Mouse (Mus musculus) intestine, embryonic 14.5 days (tissue): ENCODE data around the gene Nat8f1. TPM values are rescaled to one million over a fixed set of nuclear protein-coding genes. Genes with fewer than 3 reads are reported as not detected.
"Not testable (repeated sequence)": the region's sequence is repeated elsewhere in the genome, so short reads cannot be mapped to it uniquely, and the experiment has no call there.

Source experiments
- ATAC-seq: fragments of 200-750 bp; cut with Nextera tagmentation; replicated peaks from 2 replicates; pipeline ENCODE4 v1.8.0; 2017; ENCODE audit warnings: low read depth, moderate number of reproducible peaks, moderate TSS enrichment, moderate library complexity; ENCODE audit not compliant: low FRiP score, low TSS enrichment
- DNase-seq: peaks from one replicate; pipeline ENCODE4 v3.0.0-alpha.2; 2018; ENCODE audit warnings: low spot score
- H3K27ac ChIP-seq: fragments of 300-500 bp; sonication (generic); 2 replicates; pipeline ENCODE4 v1.5.1; 2014; ENCODE audit warnings: low read depth, mild to moderate bottlenecking, control low read depth
- H3K27me3 ChIP-seq: fragments of 300-500 bp; sonication (generic); replicated peaks from 2 replicates; pipeline ENCODE4 v1.6.1; 2014; ENCODE audit warnings: low read length, control low read depth; ENCODE audit not compliant: control insufficient read depth, insufficient read depth
- H3K36me3 ChIP-seq: fragments of 300-500 bp; sonication (generic); 2 replicates; pipeline ENCODE4 v1.6.1; 2014; ENCODE audit warnings: low read length, control low read depth; ENCODE audit not compliant: control insufficient read depth, insufficient read depth
- H3K4me1 ChIP-seq: fragments of 300-500 bp; sonication (generic); replicated peaks from 2 replicates; pipeline ENCODE4 v1.6.1; 2014; ENCODE audit warnings: low read length, control low read depth, mixed read lengths; ENCODE audit not compliant: control insufficient read depth, insufficient read depth
- H3K4me2 ChIP-seq: fragments of 300-500 bp; sonication (generic); 2 replicates; pipeline ENCODE4 v1.6.1; 2014; ENCODE audit warnings: low read length
- H3K4me3 ChIP-seq: fragments of 300-500 bp; sonication (generic); 2 replicates; pipeline ENCODE4 v1.5.1; 2014; ENCODE audit warnings: low read depth, low read length, control low read depth, mixed read lengths
- H3K9ac ChIP-seq: fragments of 300-500 bp; sonication (generic); 2 replicates; pipeline ENCODE4 v1.6.1; 2014; ENCODE audit warnings: mild to moderate bottlenecking, low read length
- H3K9me3 ChIP-seq: fragments of 300-500 bp; sonication (generic); 2 replicates; pipeline ENCODE4 v1.6.1; 2016; ENCODE audit warnings: low read length, control low read depth; ENCODE audit not compliant: control insufficient read depth
- WGBS: fragments of 180-500 bp; shearing (Covaris S2); extraction: QIAGEN DNeasy Blood & Tissue Kit; methylation state at CpG from one replicate; pipeline ENCODE4 v1.1.7; 2014; 5-methylcytosine and 5-hydroxymethylcytosine counted together
- polyA plus RNA-seq: library from polyadenylated mRNA; unstranded; fragments of >200 nt; fragmentation: Nextera tagmentation; extraction: Ambion mirVana; gene quantifications from 2 replicates; pipeline ENCODE4 v1.2.1, GENCODE M21; 2014

Gene Nat8f1
- polyA plus RNA-seq, 1 experiment from 2014 or later: 4.8 TPM

DNA sequence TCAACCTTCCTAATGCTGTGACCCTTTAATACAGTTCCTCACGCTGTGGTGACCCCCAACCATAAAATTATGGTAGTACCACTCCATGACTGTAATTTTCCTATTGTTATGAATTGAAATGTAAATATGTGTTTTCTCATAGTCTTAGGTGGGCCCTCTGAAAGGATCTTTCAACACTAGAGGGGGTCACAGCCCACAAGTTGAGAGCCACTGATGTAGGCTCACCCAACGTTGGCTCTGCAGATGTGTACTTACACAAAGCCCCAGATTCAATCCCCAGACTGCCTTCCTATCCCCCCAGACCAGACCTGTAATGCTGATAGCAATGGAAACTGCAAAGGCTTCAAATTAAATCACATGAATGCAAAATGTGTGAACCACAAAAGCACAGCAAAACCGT, 20.2 kb upstream of the Nat8f1 start:
- Histone ChIP-seq H3K9me3 (no peaks in the 10 kb centered on the region), H3K4me3 (no peak overlapping the region), H3K4me2 (no peak overlapping the region), H3K9ac (no peak overlapping the region), H3K27me3 (no peaks in the 10 kb centered on the region), H3K36me3 (peaks cover 5% of the 10 kb centered on the region; the same call in 1 of the 2 replicates), H3K4me1 (0 out of 2 replicates have a peak, but pooled peaks cover 3% of the 10 kb centered on the region), H3K27ac (no peak overlapping the region)
- ATAC-seq (no peak), DNase-seq (no peak)
- WGBS: 69% methylated on average over 3 of the region's 3 CpGs

GRCm38 (mm10) chr6:85934047-85934446, 18.6 kb upstream of the Nat8f1 start:
- ATAC-seq (no peak), DNase-seq (no peak)
- Histone ChIP-seq H3K27me3 (no peaks in the 10 kb centered on the region), H3K36me3 (peaks cover 20% of the 10 kb centered on the region), H3K9ac (no peak overlapping the region), H3K27ac (no peak overlapping the region), H3K4me1 (0 out of 2 replicates have a peak, but pooled peaks cover 3% of the 10 kb centered on the region), H3K9me3 (no peaks in the 10 kb centered on the region), H3K4me3 (no peak overlapping the region), H3K4me2 (no peak overlapping the region)
- WGBS: 75% methylated on average over 8 of the region's 8 CpGs

GRCm38 (mm10) chr6:85929312-85929711, 13.8 kb upstream of the Nat8f1 start:
- 79% methylated on average over 1 of the region's 1 CpGs for WGBS
- no peak overlapping the region for H3K27ac ChIP-seq
- H3K4me3 ChIP-seq: no peak overlapping the region
- no peak for ATAC-seq
- DNase-seq: no peak
- H3K4me2 ChIP-seq: no peak overlapping the region
- H3K27me3 ChIP-seq: no peaks in the 10 kb centered on the region
- H3K9ac ChIP-seq: no peak overlapping the region
- no peaks in the 10 kb centered on the region for H3K9me3 ChIP-seq
- H3K4me1 ChIP-seq: no peaks in the 10 kb centered on the region
- H3K36me3 ChIP-seq: peaks cover 59% of the 10 kb centered on the region

- Histone ChIP-seq H3K27me3 (no peaks in the 10 kb centered on the region), H3K27ac (no peak overlapping the region), H3K4me3 (no peak overlapping the region), H3K36me3 (peaks cover 65% of the 10 kb centered on the region), H3K9me3 (no peaks in the 10 kb centered on the region), H3K4me1 (no peaks in the 10 kb centered on the region), H3K9ac (no peak overlapping the region), H3K4me2 (no peak overlapping the region)
- WGBS: 90% methylated on average over 9 of the region's 9 CpGs
- no peak for ATAC-seq
- no peak for DNase-seq
These were observed 12.3 kb upstream of the Nat8f1 start for GRCm38 (mm10) chr6:85927476-85928464.

DNA sequence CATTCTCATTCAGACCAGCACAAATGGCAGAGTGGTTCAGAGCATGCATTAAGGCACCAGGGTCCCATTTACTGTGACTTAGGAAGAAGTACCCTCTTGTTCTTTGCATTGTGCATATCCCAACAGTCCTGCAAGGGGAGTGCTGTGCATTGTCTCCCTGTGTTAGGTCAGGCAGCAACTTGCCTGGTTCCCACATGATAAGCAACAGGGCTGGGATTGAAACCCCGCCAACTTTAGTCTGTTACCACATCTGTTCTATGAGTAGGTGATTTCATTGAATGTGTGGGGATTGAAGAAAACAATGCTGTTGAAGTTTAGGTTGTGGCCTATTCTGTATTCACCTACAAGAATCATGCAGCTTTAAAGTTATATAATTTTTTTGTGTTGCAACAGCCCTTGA, 11.2 kb upstream of the Nat8f1 start:
- Histone ChIP-seq H3K9ac (no peak overlapping the region), H3K4me1 (no peaks in the 10 kb centered on the region), H3K36me3 (peaks cover 71% of the 10 kb centered on the region), H3K9me3 (no peaks in the 10 kb centered on the region), H3K4me2 (no peak overlapping the region), H3K4me3 (no peak overlapping the region), H3K27me3 (no peaks in the 10 kb centered on the region), H3K27ac (no peak overlapping the region)
- DNase-seq (no peak), ATAC-seq (no peak)
- 94% methylated on average over 1 of the region's 1 CpGs for WGBS

DNA sequence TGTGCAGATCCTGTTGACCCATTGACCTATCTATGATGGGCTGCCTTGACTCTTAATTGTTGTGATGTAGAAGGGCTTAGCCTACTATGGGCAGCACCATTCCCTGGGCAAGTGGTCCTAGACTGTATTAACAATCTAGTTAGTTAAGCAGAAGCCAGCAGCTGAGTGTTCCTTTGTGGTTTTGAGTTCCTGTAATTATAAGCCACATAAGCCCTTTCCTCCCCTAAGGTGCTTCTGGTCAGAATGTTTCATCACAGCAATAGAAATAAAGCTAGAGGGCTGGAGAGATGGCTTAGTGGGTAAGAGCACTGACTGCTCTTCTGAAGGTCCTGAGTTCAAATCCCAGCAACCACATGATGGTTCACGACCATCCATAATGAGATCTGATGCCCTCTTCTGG, 8.2 kb upstream of the Nat8f1 start:
- Histone ChIP-seq H3K36me3 (peaks cover 59% of the 10 kb centered on the region), H3K9ac (no peak overlapping the region), H3K9me3 (no peaks in the 10 kb centered on the region), H3K4me1 (no peaks in the 10 kb centered on the region), H3K27ac (no peak overlapping the region), H3K4me2 (no peak overlapping the region), H3K4me3 (no peak overlapping the region), H3K27me3 (no peaks in the 10 kb centered on the region)
- WGBS: 100% methylated on average over 1 of the region's 1 CpGs
- ATAC-seq (no peak), DNase-seq (no peak)

DNA sequence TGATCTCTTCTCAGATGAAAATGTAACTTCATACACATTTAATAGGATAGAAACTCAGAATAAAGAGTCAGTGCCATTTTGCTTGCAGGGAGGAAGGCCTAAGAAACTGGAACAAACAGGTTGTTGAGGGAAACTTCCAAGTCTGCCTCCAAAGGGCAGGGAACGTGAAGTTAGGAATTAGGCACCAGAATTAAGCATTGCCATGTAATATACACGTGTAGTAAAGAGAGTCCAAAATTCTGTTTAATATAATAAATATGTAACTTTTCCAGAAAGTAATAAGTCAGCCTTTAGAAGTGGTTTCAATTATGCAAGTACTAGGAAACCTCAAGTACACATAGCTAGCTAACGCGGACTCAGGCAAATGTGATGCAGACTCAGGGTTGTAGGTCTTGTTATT, 3.9 kb upstream of the Nat8f1 start:
- Histone ChIP-seq H3K36me3 (peaks cover 21% of the 10 kb centered on the region), H3K27me3 (no peaks in the 10 kb centered on the region), H3K4me3 (no peak overlapping the region), H3K9ac (no peak overlapping the region), H3K9me3 (no peaks in the 10 kb centered on the region), H3K27ac (no peak overlapping the region), H3K4me1 (peaks cover 9% of the 10 kb centered on the region; the same call in 1 of the 2 replicates), H3K4me2 (no peak overlapping the region)
- 96% methylated on average over 4 of the region's 4 CpGs for WGBS
- ATAC-seq (no peak), DNase-seq (no peak)

- not testable (repeated sequence) for DNase-seq, H3K4me1 ChIP-seq, H3K9me3 ChIP-seq, H3K27ac ChIP-seq, H3K4me3 ChIP-seq, H3K4me2 ChIP-seq, ATAC-seq, H3K27me3 ChIP-seq, H3K9ac ChIP-seq
- peaks cover 17% of the 10 kb centered on the region for H3K36me3 ChIP-seq
- WGBS: 92% methylated on average over 3 of the region's 3 CpGs
These were observed 2.9 kb upstream of the Nat8f1 start for GRCm38 (mm10) chr6:85918341-85918740.
